Mouse (Mus musculus): ENCODE measurements around the gene Plch2.

Plch2 gene

DNA sequence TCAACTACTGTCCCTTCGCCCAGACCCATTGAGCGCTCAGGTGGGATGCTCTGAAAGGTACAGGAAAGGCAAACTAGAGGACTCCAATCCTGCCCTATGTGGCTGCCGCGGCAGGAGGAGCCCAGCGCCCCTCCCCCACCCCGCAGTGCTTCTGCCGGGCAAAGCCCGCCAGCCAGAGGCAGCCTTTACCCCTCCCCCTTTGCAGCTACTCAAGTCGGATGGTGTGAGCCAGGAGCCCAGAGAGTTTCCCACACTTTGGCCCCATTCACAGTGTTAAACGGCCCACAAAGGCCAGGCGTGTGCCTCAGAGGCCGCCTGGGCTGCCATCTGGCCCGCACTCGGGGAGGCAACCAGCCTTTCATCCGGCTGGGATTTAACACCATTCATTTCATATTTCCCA lies 98.4 kb downstream of the Plch2 start:
- no peak for DNase-seq (ENCODE audit: low read depth, low spot score)

DNA sequence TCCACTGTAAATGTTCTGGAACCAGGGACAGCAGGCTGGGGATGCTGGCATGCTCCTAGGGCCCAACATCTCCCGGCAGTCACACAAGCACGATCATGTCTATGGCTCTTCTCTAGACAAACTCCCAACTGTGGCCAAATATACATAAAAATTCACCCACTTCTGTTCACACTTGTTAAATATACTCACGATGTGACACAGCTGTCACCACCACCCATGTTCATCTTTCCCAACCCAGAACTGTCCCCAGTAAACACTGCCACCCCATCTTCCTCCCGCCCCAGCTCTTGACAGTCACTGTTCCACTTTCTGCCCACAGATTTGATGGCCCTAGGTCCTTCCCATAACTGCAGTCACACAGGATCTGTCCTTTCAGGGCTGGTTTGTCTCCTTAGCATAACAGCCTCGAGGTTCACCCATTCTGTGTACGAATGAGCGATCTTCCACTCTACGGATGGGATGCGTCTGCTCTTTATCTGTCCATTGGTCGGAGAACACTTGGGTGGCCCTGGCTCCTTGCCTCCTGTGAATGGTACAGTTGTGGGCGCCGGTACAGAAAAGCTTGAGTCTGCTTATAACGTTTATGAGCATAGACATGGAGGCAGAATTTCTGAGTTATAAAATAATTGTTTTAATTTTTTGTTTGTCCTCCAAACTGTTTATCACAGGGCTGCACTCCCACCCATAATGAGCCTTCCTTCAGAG lies 99.1 kb downstream of the Plch2 start:
- no peak for DNase-seq (ENCODE audit: low read depth, low spot score)

DNA sequence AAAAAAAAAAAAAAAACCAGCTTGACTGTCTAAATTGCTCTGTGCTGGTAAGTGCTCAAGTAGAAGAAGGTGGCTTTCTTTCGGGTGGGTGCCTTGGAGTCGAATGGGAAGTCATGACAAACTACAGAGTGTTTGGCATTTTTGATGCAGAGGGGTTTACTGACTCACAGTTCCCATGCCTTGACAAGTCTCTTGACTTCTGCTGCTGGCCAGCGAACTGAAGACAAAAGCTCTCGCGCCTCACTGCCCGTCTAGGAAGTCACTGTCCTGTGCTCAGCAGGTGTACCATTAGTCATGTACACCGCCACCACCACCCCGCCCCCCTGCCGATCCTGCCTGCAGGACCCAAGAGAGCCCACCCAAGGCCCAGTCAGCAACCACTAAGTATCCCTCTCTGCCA lies 100.0 kb downstream of the Plch2 start:
- DNase-seq (ENCODE audit: low read depth, low spot score), result no peak

DNA sequence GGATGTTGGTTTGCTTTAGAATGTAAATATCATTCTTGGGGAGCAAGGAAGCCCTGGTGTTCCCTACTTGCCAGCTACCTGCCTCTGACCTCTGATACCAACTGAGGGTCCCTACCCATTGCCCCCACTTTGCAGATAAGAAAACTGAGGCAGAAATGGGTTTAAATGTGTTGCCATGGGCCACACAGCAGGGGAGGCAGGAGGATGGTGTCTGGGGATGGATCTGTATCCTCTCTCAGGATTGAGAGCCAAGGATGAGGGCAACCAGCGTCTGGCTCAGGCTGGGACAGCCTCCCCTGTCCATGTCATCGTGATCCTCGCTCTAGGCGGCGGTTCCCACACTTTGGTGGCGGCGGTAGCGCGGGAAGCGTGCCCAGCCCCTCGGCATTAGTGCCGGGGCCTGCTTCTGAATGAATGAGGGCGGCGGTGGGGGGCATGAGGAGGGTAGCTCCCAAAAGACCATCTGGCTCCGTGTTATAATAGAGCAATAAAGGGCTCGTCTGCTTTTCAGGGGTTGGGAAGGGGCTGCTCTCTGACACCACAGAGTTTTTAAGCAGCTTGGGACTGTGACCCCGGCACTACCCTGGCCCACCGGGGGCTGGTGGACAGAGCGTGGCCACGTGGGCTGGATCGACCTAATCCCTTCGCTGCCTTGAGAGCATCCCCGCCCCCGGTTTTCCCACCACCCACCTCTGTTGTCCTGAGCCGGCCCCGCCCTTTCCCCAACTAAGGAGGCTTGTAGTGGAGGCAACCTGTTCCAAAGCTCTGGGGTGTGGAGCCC lies 103.9 kb downstream of the Plch2 start:
- no peak for DNase-seq (ENCODE audit: low read depth, low spot score)

DNA sequence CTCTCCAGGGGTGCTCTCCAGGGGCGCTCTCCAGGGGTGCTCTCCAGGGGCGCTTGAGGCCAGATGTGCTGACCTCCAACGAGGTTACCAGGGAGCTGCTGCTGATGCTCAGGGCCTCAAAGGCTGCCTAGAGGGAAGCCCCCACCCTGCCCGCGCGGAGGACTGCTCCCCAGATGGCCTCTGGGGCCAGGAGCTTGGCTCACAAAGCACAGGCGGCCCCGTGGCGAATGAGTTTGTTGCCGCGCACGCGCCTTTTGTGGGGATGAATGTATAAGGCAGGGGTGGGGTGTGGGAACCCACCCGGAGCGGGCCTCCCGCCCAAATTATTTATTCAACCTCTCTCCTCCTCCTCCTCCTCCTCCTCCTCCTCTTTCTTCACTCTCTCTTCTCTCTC lies 107.0 kb downstream of the Plch2 start:
- DNase-seq (ENCODE audit: low read depth, low spot score), result no peak

DNA sequence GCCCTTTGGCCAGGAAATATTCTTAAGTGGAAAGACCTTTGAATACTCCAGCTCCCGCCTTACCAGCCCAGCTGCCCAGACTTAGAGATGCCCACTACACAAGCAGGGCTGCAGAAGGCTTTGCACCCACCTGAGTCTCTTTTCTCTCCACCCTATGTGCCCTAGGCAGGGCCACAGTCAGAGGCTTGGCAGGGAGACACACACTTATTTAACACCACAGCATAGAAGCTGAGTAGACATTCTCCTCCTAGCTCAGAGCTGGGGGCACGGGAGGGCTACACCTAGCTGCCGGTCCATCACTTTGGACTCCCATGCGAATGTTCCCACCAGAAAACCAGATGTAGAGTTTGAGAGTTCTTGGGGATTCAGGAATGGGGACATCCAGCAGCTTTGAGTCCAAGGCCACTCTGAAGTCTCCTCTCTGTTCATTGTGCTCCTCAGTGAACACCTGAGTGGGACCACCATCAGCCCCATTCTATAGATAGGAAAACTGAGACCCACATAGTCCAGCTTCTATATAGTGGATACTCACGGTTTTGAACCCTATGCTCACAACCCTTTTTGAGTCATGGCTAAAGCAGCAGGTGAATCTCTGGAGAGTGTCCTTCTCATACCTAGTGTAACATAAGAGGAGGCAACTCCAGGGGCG lies 107.5 kb downstream of the Plch2 start:
- DNase-seq (ENCODE audit: low read depth, low spot score), result no peak

DNA sequence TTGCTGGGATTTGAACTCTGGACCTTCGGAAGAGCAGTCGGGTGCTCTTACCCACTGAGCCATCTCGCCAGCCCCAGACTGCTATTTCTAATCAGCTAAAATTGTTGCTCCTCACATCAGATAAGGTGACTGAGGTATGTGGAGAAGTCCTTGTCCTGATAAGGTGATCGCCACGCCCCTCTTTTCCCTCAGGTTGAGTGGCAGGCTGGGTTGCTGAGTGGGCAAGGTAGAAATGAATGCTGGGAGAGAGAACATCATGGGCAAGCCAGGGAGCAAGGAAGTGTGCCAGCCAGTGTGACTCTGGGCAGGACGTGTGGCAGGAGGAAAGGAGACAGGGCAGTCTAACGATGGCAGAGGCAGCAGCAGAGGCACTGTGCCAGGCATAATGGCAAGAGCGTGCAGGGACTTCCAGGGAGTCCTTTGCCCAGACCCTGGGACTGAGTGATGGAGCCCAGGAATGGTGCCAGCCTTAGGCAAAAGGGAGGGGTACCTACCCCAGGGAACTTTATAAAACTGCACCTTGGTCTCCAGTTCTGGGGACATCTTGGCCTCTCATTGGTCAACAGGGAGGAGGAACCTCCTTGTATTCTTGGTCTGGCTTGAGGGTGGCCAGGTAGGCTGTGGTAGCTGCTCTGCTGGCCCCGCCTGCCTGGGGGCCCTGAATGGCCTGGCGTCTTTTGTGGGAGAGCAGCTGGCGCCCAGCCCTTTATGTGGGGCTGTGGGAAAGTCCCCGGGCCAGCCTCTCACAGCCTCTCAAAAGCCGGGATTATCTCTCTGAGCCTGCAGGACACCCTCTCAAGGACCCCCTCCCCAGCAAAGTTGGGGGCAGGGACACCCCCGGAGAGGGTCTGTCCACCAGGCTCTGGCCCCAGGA lies 108.3 kb downstream of the Plch2 start:
- DNase-seq (ENCODE audit: low read depth, low spot score), result no peak

DNA sequence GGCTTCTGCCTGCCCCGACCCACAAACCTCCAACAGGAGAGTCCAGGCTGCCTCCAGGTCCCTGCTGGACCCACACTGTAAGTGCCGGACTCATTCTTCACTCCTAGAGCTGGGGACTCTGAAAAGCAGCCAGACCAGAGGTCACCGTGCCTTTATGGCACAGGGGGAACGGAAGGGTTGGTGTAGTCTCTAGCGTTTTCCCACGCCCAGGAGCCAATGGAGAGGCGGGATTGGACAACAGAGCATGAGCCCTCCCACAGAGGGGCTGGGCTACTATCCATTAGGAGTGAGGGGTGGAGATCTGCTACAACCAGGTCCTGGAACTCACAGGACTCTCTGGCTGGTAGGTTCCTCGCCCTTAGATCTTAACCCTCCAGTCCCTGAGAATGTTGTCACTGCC lies 110.3 kb downstream of the Plch2 start:
- no peak for DNase-seq (ENCODE audit: low read depth, low spot score)

DNA sequence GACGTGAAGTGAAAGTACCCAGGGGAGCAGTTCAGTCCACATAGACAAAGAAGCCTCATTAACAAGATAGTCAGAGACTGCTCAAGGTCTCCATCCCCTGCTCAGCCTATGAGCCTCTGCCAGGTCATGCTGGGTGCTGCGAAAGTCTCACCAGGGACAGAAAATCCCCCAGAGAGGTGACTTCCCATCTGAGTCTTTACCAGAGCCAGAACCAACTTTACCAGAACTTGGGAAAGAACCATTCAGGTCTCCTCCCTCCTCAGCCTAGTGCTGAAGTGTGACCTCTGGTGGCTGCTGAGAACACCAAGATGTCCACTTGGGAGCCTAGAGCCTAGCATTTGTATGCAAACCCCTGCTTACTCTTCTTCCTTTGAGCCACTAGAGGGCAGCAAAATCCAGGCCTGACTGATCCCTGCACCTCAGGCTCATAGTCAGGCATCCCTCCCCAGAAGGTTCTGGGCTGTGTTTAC lies 112.4 kb downstream of the Plch2 start:
- peak; percentile 87 for DNase-seq (ENCODE audit: low read depth, low spot score)

DNA sequence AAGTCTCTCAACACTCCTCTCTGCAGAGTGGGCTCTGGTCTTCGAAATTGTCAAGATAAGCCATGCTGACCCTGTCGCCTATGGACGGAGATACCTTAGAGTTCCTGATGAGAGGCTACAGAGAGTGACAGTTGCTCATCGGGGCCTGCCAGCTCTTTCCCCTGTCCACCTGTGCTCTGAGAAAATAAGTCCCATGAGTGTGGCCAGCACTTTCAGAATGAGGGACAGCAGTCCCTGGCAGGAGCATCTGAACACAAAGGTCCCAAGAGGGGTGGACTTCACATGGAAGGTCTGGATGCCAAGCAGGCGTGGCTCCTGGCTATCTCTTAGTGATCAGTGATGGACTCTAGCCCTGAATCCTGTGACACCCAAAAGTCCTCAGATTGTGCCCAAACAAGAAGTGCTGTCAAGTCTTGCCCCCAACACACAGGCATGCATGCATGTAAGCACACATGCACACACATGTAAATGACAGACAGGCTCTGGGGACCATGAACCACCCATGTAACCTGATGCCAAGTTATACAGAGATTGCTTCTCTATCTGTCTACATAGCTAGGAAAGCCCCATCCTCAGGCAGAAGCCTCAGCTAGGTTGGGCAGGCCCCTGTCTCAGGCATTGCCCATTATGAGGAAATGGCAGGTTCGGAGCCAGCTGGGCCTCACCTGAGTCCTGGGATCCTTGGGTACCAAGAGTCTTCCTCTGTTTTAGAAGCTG lies 113.1 kb downstream of the Plch2 start:
- no peak for DNase-seq (ENCODE audit: low read depth, low spot score)

DNA sequence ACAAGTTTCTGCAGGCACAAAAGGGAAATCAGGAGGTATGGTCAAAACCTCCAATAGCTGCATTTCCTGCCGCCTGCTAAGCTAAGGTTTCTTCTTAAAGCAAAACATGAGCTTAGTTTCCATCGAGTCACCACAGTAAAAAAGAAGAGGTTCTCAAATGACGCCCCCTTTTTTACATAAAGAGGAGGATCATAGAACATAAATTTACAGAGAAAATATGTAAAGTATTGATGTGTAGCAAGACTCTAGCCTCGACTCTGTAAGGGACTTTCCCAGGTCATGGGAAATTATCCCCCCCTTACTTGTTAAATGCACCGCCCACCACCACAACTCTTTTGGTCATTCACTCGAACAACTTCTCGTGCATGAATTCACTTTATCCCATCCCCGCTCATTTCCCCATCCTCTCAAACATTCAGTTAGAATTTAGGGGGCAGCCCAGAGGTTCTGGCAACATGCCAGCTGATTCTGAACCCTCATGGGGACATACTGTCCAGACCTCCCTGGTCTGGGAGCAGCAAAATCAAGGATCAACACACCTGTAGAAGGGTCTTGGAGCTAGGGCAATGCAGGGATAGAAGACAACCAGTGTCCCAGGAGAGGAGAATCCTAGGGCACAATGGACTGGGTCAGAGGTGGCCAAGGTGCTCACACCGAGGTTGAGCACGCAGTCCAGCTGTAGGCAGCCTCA lies 113.8 kb downstream of the Plch2 start:
- DNase-seq (ENCODE audit: low read depth, low spot score), result no peak

DNA sequence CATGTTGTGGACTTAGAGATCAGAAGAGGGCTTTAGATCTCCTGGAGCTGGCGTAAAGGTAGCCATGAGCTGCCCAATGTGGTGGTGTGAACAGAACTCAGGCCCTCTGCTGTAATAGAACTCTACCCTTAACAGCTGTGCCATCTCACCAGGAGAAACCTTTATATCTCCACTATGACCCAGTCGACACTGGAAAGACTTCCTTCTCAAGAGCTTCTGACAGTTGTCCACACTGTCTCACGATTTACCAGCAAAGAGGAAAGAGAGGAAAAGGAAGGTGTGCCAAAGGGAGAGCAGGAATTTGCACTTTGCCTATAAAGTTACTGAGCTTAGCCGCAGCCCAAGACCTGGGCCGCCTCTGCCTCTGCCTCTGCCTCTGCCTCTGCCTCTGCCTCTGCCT lies 114.8 kb downstream of the Plch2 start:
- DNase-seq (ENCODE audit: low read depth, low spot score), result no peak

DNA sequence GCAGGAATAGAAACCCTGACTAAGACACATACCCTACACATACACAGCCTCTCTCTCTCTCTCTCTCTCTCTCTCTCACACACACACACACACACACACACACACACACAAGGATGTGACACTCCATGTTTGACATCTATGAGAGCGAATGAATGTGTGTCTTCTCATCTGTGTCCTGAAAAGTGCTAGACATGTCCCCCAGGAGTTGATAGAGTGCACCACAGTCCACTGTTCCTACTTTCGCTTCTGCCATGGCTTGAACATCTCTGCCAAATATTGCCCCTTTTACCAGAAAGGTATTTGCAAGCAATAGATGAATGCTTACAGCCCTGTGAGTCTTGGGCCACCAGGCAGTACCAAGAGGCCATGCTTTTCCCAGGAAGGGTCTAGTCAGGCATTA lies 116.4 kb downstream of the Plch2 start:
- DNase-seq (ENCODE audit: low read depth, low spot score), result no peak

DNA sequence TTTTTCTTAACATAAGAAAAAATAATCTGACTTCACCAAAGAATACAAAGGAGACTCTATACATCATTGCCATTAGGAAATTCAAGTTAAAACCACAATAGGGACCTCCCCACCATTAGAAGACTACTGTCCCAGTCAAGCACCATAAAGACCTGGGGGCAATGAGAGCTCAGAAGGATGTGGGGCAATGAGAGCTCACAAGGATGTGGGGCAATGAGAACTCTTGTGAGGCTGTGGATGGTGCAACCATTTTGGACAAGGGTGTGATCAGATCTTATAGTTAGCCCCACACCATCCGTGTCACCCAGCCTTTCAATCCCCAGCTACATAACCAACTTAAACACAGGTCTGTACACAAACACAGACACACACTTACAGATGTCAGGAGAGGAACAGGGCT lies 118.8 kb downstream of the Plch2 start:
- no peak for DNase-seq (ENCODE audit: low read depth, low spot score)

DNA sequence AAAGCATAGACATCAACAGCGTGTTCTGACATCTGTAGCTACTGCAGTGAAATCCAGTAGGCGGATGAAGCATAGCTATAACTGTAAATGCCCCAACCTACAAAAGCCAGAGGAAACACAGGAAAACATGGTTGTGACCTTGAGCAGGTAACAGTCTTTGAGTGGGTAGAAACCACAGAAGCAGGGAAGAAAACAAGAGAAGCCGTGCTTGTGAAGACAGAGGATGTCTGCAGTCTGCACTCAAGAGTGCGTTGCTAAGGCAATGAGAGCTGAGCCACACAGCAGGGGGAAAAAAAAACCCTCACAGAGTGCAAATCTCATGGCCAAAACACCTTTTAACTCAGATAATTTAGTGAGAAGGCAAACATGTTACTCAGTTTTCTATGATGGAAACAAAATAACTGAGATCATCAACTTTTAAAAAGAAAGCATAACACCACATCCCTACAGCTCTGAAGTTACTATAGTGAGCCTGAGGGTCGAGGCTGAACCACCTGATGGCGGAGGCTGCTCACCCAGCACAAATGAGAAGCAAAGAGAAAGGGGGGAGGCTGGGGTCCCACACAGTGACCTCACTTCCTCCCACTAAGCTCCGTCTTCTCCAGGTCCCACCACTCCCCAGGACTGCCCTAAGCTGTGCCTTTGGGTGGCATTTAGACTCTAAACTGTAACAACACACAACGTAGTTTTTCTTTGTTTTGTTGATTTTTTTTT lies 119.9 kb downstream of the Plch2 start:
- DNase-seq (ENCODE audit: low read depth, low spot score), result no peak

DNA sequence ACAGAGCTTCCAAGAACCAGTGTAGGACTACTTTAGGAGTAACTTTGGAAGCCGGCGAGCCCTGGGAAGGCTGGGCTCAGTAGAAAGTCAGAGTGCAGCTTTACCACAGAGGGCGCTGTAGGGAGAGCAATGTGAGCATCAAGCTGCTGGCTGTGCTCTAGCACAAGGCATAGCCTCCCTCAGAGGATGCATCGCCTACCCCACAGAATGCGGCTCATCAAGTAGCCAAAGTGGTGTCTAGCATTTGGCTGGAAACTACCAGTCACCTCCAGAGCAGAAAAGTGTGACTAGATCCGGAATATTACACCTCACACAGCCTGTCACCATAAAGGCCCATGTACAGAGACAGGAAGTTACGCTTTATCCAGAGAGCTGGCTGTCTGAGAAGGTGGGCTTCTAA lies 120.8 kb downstream of the Plch2 start:
- DNase-seq (ENCODE audit: low read depth, low spot score), result no peak

DNA sequence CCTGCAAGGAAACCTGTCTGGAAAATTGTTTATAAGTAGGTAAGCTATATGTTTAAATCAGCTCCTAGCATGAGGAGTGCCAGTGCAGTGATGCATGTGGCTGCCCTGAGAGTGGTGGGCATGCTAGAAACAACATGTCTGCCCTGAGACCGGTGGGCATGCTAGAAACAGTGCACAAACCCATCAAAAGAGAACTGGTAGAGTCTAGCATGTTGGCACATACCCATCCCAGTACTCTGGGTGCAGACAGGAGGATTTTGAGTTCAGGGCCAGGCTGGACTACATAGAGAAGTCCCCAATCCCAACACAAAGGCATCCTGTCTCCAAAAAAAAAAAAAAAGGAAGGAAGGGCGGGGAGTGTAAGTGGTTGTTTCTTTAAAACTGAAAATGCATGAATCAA lies 121.8 kb downstream of the Plch2 start:
- no peak for DNase-seq (ENCODE audit: low read depth, low spot score)

DNA sequence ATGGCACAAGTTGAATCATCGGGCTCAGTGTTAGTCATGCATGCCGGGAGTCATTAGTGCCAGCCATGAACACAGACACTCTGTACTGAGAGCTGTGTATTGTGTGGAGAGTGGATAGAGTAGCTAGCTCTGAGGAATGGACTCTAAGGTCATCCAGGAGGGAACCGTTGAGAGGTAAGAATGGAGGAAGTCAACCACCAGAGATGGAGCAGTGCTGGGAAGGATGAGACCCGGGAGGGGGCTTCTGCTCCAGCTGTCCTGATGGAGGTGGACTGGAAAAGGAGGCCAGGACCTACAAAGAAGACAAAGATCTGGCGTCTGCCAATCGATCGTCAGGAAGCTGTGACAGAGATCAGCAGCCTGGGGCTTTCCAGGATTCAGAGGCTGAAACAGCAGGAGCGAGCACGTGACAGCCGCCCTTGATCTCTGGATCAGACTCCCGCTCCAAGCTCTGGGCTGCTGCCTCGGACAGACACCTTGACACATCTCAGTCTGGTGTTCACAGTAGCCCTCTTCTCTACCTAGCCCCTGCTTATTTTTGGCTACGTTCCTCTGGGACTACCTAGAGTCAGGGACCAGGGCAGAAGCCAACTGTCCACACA lies 123.2 kb downstream of the Plch2 start:
- no peak for DNase-seq (ENCODE audit: low read depth, low spot score)
